Mouse (Mus musculus): ENCODE measurements around the gene Rad51c. TPM values are rescaled to one million over a fixed set of nuclear protein-coding genes. Genes with fewer than 3 reads are reported as not detected.

Gene Rad51c
- polyA plus RNA-seq, 1 experiment from 2014 or later = 9.9 TPM

- peak; percentile 85 for ATAC-seq (ENCODE audit: extremely low read depth, insufficient number of reproducible peaks, low FRiP score, low TSS enrichment)
- Histone ChIP-seq H3K27me3 (replicated peaks) (peaks cover 26% of the 10 kb centered on the region), H3K36me3 (no peaks in the 10 kb centered on the region), H3K4me2 (peak within 1 kb of the TSS; percentile 89), H3K4me1 (peaks cover 8% of the 10 kb centered on the region; the same call in 1 of the 2 replicates), H3K27ac (replicated peaks) (peak within 1 kb of the TSS; percentile 39; the same call in 1 of the 2 replicates), H3K4me3 (peak within 1 kb of the TSS; percentile 81), H3K9ac (peak within 1 kb of the TSS; percentile 84), H3K9me3 (no peaks in the 10 kb centered on the region)
- under 1% methylated on average over 100 of the region's 104 CpGs for WGBS
Observed at GRCm38 (mm10) chr11:87358331-87359261, 46.2 kb downstream of the Rad51c start, which contains the start of gene Ppm1e. TSS of gene Ppm1e (minus strand) at chr11:87359023.

- Histone ChIP-seq H3K27ac (replicated peaks) (0 out of 2 replicates have a peak overlapping the region, but pooled peaks have one; percentile 2), H3K4me3 (peak overlapping the region; percentile 81), H3K36me3 (no peaks in the 10 kb centered on the region), H3K4me2 (peak overlapping the region; percentile 89), H3K27me3 (replicated peaks) (peaks cover 26% of the 10 kb centered on the region), H3K9ac (peak overlapping the region; percentile 84), H3K4me1 (peaks cover 8% of the 10 kb centered on the region; the same call in 1 of the 2 replicates), H3K9me3 (no peaks in the 10 kb centered on the region)
- ATAC-seq (ENCODE audit: extremely low read depth, insufficient number of reproducible peaks, low FRiP score, low TSS enrichment) = no peak
- WGBS = 9% methylated on average over 31 of the region's 31 CpGs
Observed at GRCm38 (mm10) chr11:87357317-87358300, 47.1 kb downstream of the Rad51c start.

GRCm38 (mm10) chr11:87354861-87355260 is 49.9 kb downstream of the Rad51c start:
- Histone ChIP-seq H3K27me3 (replicated peaks) (peaks cover 13% of the 10 kb centered on the region), H3K4me1 (peaks cover 8% of the 10 kb centered on the region; the same call in 1 of the 2 replicates), H3K27ac (replicated peaks) (no peak overlapping the region), H3K9me3 (no peaks in the 10 kb centered on the region), H3K36me3 (0 out of 2 replicates have a peak, but pooled peaks cover 3% of the 10 kb centered on the region), H3K4me2 (no peak overlapping the region), H3K9ac (no peak overlapping the region), H3K4me3 (no peak overlapping the region)
- ATAC-seq (ENCODE audit: extremely low read depth, insufficient number of reproducible peaks, low FRiP score, low TSS enrichment) = no peak
- 70% methylated on average over 1 of the region's 1 CpGs for WGBS

GRCm38 (mm10) chr11:87353646-87354170 is 51.0 kb downstream of the Rad51c start:
- Histone ChIP-seq H3K9me3 (no peaks in the 10 kb centered on the region), H3K9ac (no peak overlapping the region), H3K4me1 (0 out of 2 replicates have a peak, but pooled peaks cover 4% of the 10 kb centered on the region), H3K27ac (replicated peaks) (no peak overlapping the region), H3K4me2 (no peak overlapping the region), H3K4me3 (no peak overlapping the region), H3K27me3 (replicated peaks) (peaks cover 3% of the 10 kb centered on the region), H3K36me3 (0 out of 2 replicates have a peak, but pooled peaks cover 3% of the 10 kb centered on the region)
- ATAC-seq (ENCODE audit: extremely low read depth, insufficient number of reproducible peaks, low FRiP score, low TSS enrichment) = no peak
- 75% methylated on average over 7 of the region's 7 CpGs for WGBS

Other genes starting within 250 kb of the Rad51c start
- gene Ppm1e, start 45.9 kb downstream of the Rad51c start, polyA plus RNA-seq (2015; fragmentation: Nextera tagmentation; extraction: Ambion mirVana) = 3.4 TPM in 2 replicates
- gene Tex14, start 111 bp upstream of the Rad51c start, polyA plus RNA-seq (2015; fragmentation: Nextera tagmentation; extraction: Ambion mirVana) = 0.28 and 0.47 TPM in 2 replicates
- not detected in 2 replicates for gene Gm11492, start 161.7 kb upstream of the Rad51c start, polyA plus RNA-seq (2015; fragmentation: Nextera tagmentation; extraction: Ambion mirVana)
- gene Sept4, start 163.9 kb upstream of the Rad51c start, polyA plus RNA-seq (2015; fragmentation: Nextera tagmentation; extraction: Ambion mirVana) = 15.3 and 18.5 TPM in 2 replicates
- gene Mtmr4, start 187.2 kb upstream of the Rad51c start, polyA plus RNA-seq (2015; fragmentation: Nextera tagmentation; extraction: Ambion mirVana) = 14.1 and 14.7 TPM in 2 replicates
- gene Hsf5, start 212.2 kb upstream of the Rad51c start, polyA plus RNA-seq (2015; fragmentation: Nextera tagmentation; extraction: Ambion mirVana) = 0.05 and 0.13 TPM in 2 replicates